Mouse (Mus musculus) G1E (cell line): Measurements from ENCODE around the gene Cd8b1. TPM values are rescaled to one million over a fixed set of nuclear protein-coding genes. Genes with fewer than 3 reads are reported as not detected.

Experiments
- ATAC-seq: 2 replicates; pipeline ENCODE4 v1.8.0; 2016; ENCODE audit warnings: mild to moderate bottlenecking; ENCODE audit not compliant: insufficient number of reproducible peaks, poor library complexity, low FRiP score, severe bottlenecking; ENCODE audit errors: extremely low read depth
- DNase-seq: peaks from one replicate; pipeline ENCODE4 v3.0.0; 2012; ENCODE audit warnings: low spot score
- H3K27me3 ChIP-seq: 2 replicates; pipeline ENCODE4 v1.6.1; 2012; ENCODE audit warnings: mild to moderate bottlenecking, low read length, inconsistent platforms; ENCODE audit not compliant: insufficient read depth
- H3K36me3 ChIP-seq: replicated peaks from 2 replicates; pipeline ENCODE3; 2012; ENCODE audit warnings: mild to moderate bottlenecking, inconsistent platforms
- H3K4me1 ChIP-seq: 2 replicates; pipeline ENCODE4 v1.6.1; 2012; ENCODE audit warnings: low read depth, low read length, inconsistent platforms, mixed read lengths; ENCODE audit not compliant: insufficient read depth
- H3K4me3 ChIP-seq: 2 replicates; pipeline ENCODE4 v1.5.1; 2012; ENCODE audit warnings: low read depth, mild to moderate bottlenecking, inconsistent platforms, low read length, moderate library complexity, mixed read lengths
- H3K9me3 ChIP-seq: replicated peaks from 2 replicates; pipeline ENCODE4 v1.6.1; 2012; ENCODE audit warnings: inconsistent platforms
- CTCF ChIP-seq: IDR thresholded peaks from 2 replicates; pipeline ENCODE4 v1.5.1; 2012; ENCODE audit warnings: low read depth, low read length, inconsistent platforms, mixed read lengths
- GATA1 ChIP-seq: IDR thresholded peaks from 2 replicates; pipeline ENCODE4 v1.6.1; 2012; ENCODE audit warnings: borderline replicate concordance, low read length, inconsistent platforms, mixed read lengths
- GATA2 ChIP-seq: IDR thresholded peaks from 2 replicates; pipeline ENCODE4 v1.6.1; 2012; ENCODE audit warnings: low read depth, low read length, inconsistent platforms, borderline replicate concordance
- POLR2AphosphoS5 ChIP-seq: IDR thresholded peaks from 2 replicates; pipeline ENCODE4 v1.6.1; 2012; ENCODE audit warnings: low read depth, low read length, inconsistent platforms; ENCODE audit not compliant: insufficient replicate concordance
- TAL1 ChIP-seq: conservative IDR thresholded peaks from 2 replicates; pipeline ENCODE4 v1.6.1; 2012; ENCODE audit warnings: low read depth, low read length, inconsistent platforms, mixed read lengths
- polyA plus RNA-seq: library from polyadenylated mRNA; stranded (reverse); fragments of >175 nt; gene quantifications from 2 replicates; pipeline ENCODE4 v1.2.3, GENCODE M21; 2012
- total RNA-seq, 2 experiments: library from RNA; stranded (forward) in 1 of 2; stranded (reverse) in 1 of 2; fragments of 200-1000 nt in 1 of 2; fragments of >200 nt in 1 of 2; fragmentation: Nextera tagmentation in 1 of 2; gene quantifications; 2 replicates each; pipeline ENCODE4 v1.2.3; 2014 to 2017

The Cd8b1 gene
- total and polyA plus RNA-seq, 3 experiments = 0.11 TPM; not detected in 2

- no peaks in the 10 kb centered on the region for H3K4me1 ChIP-seq
- H3K36me3 ChIP-seq = no peaks in the 10 kb centered on the region
- DNase-seq (no peak), ATAC-seq (no peak)
- TF ChIP-seq GATA1 (no peak), TAL1 (no peak), GATA2 (no peak), CTCF (no peak), POLR2AphosphoS5 (no peak)
- no peaks in the 10 kb centered on the region for H3K9me3 ChIP-seq
- no peak overlapping the region for H3K4me3 ChIP-seq
- peaks cover 22% of the 10 kb centered on the region for H3K27me3 ChIP-seq
These were observed 54.1 kb downstream of the Cd8b1 start for GRCm38 (mm10) chr6:71376711-71377110.

GRCm38 (mm10) chr6:71381654-71382053, 59.1 kb downstream of the Cd8b1 start:
- Histone ChIP-seq H3K27me3 (peaks cover 8% of the 10 kb centered on the region; the same call in 1 of the 2 replicates), H3K9me3 (no peaks in the 10 kb centered on the region), H3K4me1 (no peaks in the 10 kb centered on the region), H3K4me3 (no peak overlapping the region), H3K36me3 (no peaks in the 10 kb centered on the region)
- DNase-seq (no peak), ATAC-seq (no peak)
- TF ChIP-seq GATA2 (no peak), CTCF (no peak), TAL1 (no peak), POLR2AphosphoS5 (no peak), GATA1 (no peak)

Other genes starting within 250 kb of the Cd8b1 start
- not detected in 2 replicates for gene Thnsl2, start 178.3 kb upstream of the Cd8b1 start, total RNA-seq (2014; fragmentation: Nextera tagmentation)
- gene Thnsl2, start 178.3 kb upstream of the Cd8b1 start, total RNA-seq (2017) = not detected in 2 replicates
- not detected in 2 replicates for gene Thnsl2, start 178.3 kb upstream of the Cd8b1 start, polyA plus RNA-seq
- not detected in 2 replicates for gene Fabp1, start 123.0 kb upstream of the Cd8b1 start, total RNA-seq (2014; fragmentation: Nextera tagmentation)
- gene Fabp1, start 123.0 kb upstream of the Cd8b1 start, total RNA-seq (2017) = not detected in 2 replicates
- not detected in 2 replicates for gene Fabp1, start 123.0 kb upstream of the Cd8b1 start, polyA plus RNA-seq
- gene Krcc1, start 51.1 kb upstream of the Cd8b1 start, total RNA-seq (2014; fragmentation: Nextera tagmentation) = 85.5 and 90.2 TPM in 2 replicates
- 113 and 123 TPM in 2 replicates for gene Krcc1, start 51.1 kb upstream of the Cd8b1 start, total RNA-seq (2017)
- gene Krcc1, start 51.1 kb upstream of the Cd8b1 start, polyA plus RNA-seq = 50.1 and 64.3 TPM in 2 replicates
- gene Smyd1, start 555 bp upstream of the Cd8b1 start, total RNA-seq (2014; fragmentation: Nextera tagmentation) = not detected in 2 replicates
- gene Smyd1, start 555 bp upstream of the Cd8b1 start, total RNA-seq (2017) = 0.16 and 0.64 TPM in 2 replicates
- not detected in 2 replicates for gene Smyd1, start 555 bp upstream of the Cd8b1 start, polyA plus RNA-seq
- gene Cd8a, start 50.6 kb downstream of the Cd8b1 start, total RNA-seq (2014; fragmentation: Nextera tagmentation) = not detected in 2 replicates
- gene Cd8a, start 50.6 kb downstream of the Cd8b1 start, total RNA-seq (2017) = 0.12 and 0.22 TPM in 2 replicates
- not detected in 2 replicates for gene Cd8a, start 50.6 kb downstream of the Cd8b1 start, polyA plus RNA-seq
- 89.4 and 90.3 TPM in 2 replicates for gene Rmnd5a, start 117.8 kb downstream of the Cd8b1 start, total RNA-seq (2014; fragmentation: Nextera tagmentation)
- 51.9 and 65.9 TPM in 2 replicates for gene Rmnd5a, start 117.8 kb downstream of the Cd8b1 start, total RNA-seq (2017)
- 7.4 and 7.8 TPM in 2 replicates for gene Rmnd5a, start 117.8 kb downstream of the Cd8b1 start, polyA plus RNA-seq
- 14.2 and 15.0 TPM in 2 replicates for gene Rnf103, start 171.1 kb downstream of the Cd8b1 start, total RNA-seq (2014; fragmentation: Nextera tagmentation)
- 15.0 and 18.3 TPM in 2 replicates for gene Rnf103, start 171.1 kb downstream of the Cd8b1 start, total RNA-seq (2017)
- gene Rnf103, start 171.1 kb downstream of the Cd8b1 start, polyA plus RNA-seq = 7.3 and 9.7 TPM in 2 replicates
- 27.7 and 30.0 TPM in 2 replicates for gene Chmp3, start 221.0 kb downstream of the Cd8b1 start, total RNA-seq (2014; fragmentation: Nextera tagmentation)
- gene Chmp3, start 221.0 kb downstream of the Cd8b1 start, total RNA-seq (2017) = 87.1 and 101 TPM in 2 replicates
- 14.7 and 25.6 TPM in 2 replicates for gene Chmp3, start 221.0 kb downstream of the Cd8b1 start, polyA plus RNA-seq